Mouse (Mus musculus): ENCODE results near the gene Prlr.

DNA sequence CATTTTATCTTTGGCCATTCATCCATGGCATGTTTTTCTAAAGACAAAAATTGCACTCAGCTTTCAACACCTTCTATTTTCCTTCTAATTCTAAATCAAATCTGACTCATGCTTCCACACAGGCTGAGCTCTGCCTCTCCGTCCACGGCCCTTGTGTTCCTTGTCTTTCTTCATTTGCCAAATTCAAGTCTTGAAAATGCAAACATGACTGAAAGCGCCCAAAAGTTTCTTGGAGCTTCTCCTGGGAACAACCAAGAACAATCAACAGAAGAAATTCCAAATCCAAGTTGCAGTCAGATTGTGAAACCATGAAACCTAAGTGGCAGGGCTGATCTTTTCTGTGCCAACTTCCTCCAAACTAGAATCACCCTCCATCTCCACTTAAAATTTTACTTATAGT is 161.6 kb downstream of the Prlr start:
- no peak for TF ChIP-seq CTCF (conservative IDR thresholded peaks at IDR 0.05; ENCODE audit: low read length)
- TF ChIP-seq POU5F1 (IDR thresholded peaks at IDR 0.05; ENCODE audit: borderline replicate concordance, low read length): no peak
